Mouse (Mus musculus) cortical plate, adult 2 months (tissue): ENCODE measurements around the gene Hpcal1. TPM values are rescaled to one million over a fixed set of nuclear protein-coding genes. Genes with fewer than 3 reads are reported as not detected.

Experiments used
- H3K27ac ChIP-seq: fragments of 200-500 bp; 2 replicates; pipeline ENCODE4 v1.5.1; 2012; ENCODE audit warnings: low read length, control low read depth, inconsistent platforms; ENCODE audit not compliant: insufficient read depth
- H3K4me1 ChIP-seq: fragments of 200-500 bp; 2 replicates; pipeline ENCODE4 v1.6.1; 2011; ENCODE audit warnings: low read length; ENCODE audit not compliant: control insufficient read depth, insufficient read depth
- H3K4me3 ChIP-seq: fragments of 200-500 bp; 2 replicates; pipeline ENCODE4 v1.5.1; 2011; ENCODE audit warnings: mild to moderate bottlenecking, low read length, control low read depth; ENCODE audit not compliant: insufficient read depth
- CTCF ChIP-seq: fragments of 200-500 bp; IDR thresholded peaks from 2 replicates; pipeline ENCODE4 v1.5.1; 2011; ENCODE audit warnings: mild to moderate bottlenecking, control low read depth, low read length; ENCODE audit not compliant: insufficient read depth; ENCODE audit errors: extremely low read depth
- POLR2A ChIP-seq: fragments of 200-500 bp; IDR thresholded peaks from 2 replicates; pipeline ENCODE4 v1.6.1; 2011; ENCODE audit warnings: mild to moderate bottlenecking, low read length, control low read depth; ENCODE audit not compliant: insufficient read depth; ENCODE audit errors: extremely low read depth
- polyA plus RNA-seq: library from polyadenylated mRNA; depleted of rRNA; stranded (reverse); fragments of >200 nt; gene quantifications from 2 replicates; pipeline ENCODE4 v1.2.3, GENCODE M21; 2012

Hpcal1 gene
- polyA plus RNA-seq, 1 experiment = 71.1 TPM

GRCm38 (mm10) chr12:17688913-17689312 is 1.7 kb upstream of the Hpcal1 start:
- H3K4me1 ChIP-seq = no peaks in the 10 kb centered on the region
- H3K4me3 ChIP-seq = no peak overlapping the region
- TF ChIP-seq POLR2A (no peak), CTCF (no peak)
- H3K27ac ChIP-seq = no peak overlapping the region

DNA sequence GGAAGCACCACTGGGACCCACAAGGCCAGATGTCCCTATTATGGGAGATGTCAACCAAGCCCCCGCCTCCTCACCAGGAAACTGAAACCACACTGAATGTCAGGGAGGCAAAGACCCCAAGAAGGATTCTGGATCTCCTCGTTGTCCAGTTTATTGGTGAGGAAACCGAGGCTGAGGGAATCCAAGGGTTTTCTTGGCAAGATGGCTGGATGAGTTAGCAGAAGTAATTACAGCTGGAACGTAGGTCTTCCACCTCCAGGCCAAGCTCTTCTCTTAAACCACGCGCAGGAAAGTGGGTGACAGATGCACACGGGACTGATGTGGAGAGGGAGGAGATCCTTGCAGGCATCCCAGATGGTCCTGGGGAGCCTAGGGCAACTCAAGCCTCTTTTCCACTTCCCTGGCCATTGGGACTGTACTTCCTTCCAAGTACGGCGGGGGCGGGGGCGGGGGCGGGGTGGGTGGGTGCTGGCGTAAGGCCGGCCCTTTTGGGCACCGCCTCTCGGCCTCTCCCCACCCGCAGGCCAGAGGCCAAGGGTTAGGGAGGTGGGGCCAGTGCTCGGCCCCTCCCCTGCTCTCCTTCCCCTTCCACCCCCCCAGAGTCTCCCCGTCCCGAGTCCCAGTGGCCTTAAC is 609 bp upstream of the Hpcal1 start:
- Histone ChIP-seq H3K27ac (peak overlapping the region; percentile 44; the same call in 1 of the 2 replicates), H3K4me1 (no peaks in the 10 kb centered on the region), H3K4me3 (peak overlapping the region; percentile 68)
- TF ChIP-seq POLR2A = no peak
- no peak for TF ChIP-seq CTCF

DNA sequence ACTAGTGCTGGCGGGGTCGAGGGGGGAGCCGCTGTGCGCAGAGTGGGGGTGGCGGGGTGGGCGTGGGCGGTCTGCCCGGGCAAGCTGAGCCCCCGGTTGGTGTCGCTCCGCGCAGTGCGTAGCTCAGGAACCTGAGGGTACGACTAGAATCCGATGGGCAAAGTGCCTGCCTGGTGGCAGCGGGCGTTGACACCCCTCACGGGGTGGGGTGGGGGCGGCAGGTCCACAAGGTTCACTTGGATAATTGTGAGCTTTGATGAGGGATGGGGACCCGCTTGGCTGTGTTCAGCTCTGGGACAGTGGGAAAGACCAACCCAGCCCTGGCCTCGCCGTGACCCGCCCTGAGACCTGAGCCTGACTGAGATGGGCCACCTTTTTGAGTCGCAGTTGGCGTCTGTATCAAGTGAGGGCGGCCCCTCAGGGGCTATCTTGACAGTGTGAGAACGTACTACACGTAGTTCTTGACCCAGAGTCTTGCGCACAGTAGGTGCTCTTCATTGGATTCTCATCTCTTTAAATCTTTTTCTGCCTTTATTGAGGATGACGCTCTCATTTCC is 742 bp downstream of the Hpcal1 start:
- TF ChIP-seq CTCF (no peak), POLR2A (no peak)
- Histone ChIP-seq H3K4me3 (peak overlapping the region; percentile 68), H3K4me1 (no peaks in the 10 kb centered on the region), H3K27ac (no peak overlapping the region)

GRCm38 (mm10) chr12:17691891-17692321 is 1.2 kb downstream of the Hpcal1 start:
- H3K4me1 ChIP-seq = no peaks in the 10 kb centered on the region
- TF ChIP-seq CTCF = no peak
- TF ChIP-seq POLR2A = no peak
- H3K27ac ChIP-seq = no peak overlapping the region
- H3K4me3 ChIP-seq = peak overlapping the region; percentile 68

- Histone ChIP-seq H3K27ac (no peak overlapping the region), H3K4me1 (no peaks in the 10 kb centered on the region), H3K4me3 (peak overlapping the region; percentile 68; the same call in 1 of the 2 replicates)
- no peak for TF ChIP-seq CTCF
- no peak for TF ChIP-seq POLR2A
Measured at GRCm38 (mm10) chr12:17692356-17692755, 1.7 kb downstream of the Hpcal1 start.

DNA sequence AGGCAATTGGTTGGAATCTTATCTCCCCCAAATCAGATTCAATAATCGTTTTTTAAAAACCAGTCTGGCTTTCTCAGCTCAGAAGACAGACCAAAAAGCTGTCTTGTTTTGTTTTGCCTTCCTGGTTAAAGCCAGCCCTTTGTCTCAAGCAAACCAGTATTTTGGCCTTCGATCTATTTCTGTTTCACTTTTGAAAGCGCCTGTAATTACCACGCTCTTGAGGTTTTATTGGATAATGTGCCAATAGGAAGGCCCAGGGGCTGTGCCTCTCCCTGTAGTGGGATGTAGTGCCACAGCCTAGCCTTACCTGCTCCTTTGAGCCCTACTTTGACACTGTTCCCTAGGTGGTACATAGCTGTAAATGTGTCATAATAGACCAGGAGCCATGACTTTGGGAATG is 2.3 kb downstream of the Hpcal1 start:
- H3K4me1 ChIP-seq = no peaks in the 10 kb centered on the region
- no peak overlapping the region for H3K27ac ChIP-seq
- H3K4me3 ChIP-seq = no peak overlapping the region
- no peak for TF ChIP-seq CTCF
- no peak for TF ChIP-seq POLR2A

- TF ChIP-seq CTCF (no peak), POLR2A (no peak)
Measured at GRCm38 (mm10) chr12:17694589-17695115, 4.0 kb downstream of the Hpcal1 start.

GRCm38 (mm10) chr12:17696395-17696794 is 5.7 kb downstream of the Hpcal1 start:
- H3K4me3 ChIP-seq = no peak overlapping the region
- H3K4me1 ChIP-seq = no peaks in the 10 kb centered on the region; the same call in 1 of the 2 replicates
- no peak overlapping the region for H3K27ac ChIP-seq
- TF ChIP-seq CTCF (no peak), POLR2A (no peak)

More at GRCm38 (mm10) chr12:17694589-17695115, 4.0 kb downstream of the Hpcal1 start:
- H3K4me3 ChIP-seq = no peak overlapping the region
- no peaks in the 10 kb centered on the region for H3K4me1 ChIP-seq
- H3K27ac ChIP-seq = no peak overlapping the region

DNA sequence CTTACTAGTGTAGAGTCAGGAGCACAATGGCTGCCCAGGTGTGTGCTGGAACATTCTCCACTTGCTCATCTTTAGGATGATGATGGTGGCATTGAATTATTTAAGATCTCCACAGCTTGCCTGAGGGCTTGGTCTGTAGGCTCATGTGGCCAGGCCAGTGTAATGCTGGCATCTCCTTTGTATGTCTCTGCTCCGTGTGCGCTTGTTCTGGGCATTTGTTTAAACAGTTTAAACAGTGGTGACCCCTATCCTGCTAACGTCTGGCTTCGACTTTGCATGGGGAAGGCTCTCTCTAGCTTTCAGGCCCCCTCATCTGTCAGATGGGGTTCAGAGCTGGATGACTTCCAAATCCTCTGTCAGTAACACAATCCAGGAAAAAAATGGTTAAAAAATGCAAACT is 8.3 kb downstream of the Hpcal1 start:
- TF ChIP-seq CTCF (no peak), POLR2A (no peak)
- Histone ChIP-seq H3K27ac (no peak overlapping the region), H3K4me3 (no peak overlapping the region), H3K4me1 (no peaks in the 10 kb centered on the region; the same call in 1 of the 2 replicates)

DNA sequence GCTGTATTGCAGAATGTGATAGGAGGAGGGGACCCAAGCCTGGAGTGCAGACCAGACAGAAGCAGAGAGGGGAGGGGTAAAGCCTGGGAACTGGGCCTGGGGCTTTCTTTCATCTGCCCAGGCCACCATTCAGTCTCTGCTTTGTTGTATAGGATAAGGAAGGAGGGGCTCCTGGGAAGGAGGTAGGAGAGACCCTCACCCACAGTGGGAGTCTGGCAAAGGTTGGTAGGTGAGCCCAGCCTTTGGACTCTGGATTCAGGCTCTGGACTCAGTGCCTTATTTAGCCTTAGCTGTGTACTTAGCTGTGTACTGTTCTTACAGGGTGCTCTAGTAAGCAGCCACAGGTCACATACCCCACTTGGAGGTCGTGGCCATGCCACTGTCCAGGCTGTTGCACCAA is 8.8 kb downstream of the Hpcal1 start:
- no peak overlapping the region for H3K27ac ChIP-seq

More for the DNA sequence above, 8.8 kb downstream of the Hpcal1 start:
- TF ChIP-seq CTCF (no peak), POLR2A (no peak)
- Histone ChIP-seq H3K4me1 (no peaks in the 10 kb centered on the region; the same call in 1 of the 2 replicates), H3K4me3 (no peak overlapping the region)
